Comparison of ENCODE assay signal across 25 mouse cellular contexts in genomic region chr6:59103936-59104335, GRCm38 (mm10).
A peak's percentile ranks its signal among the peaks of the same experiment; 100 is the strongest.
DNase-seq lines count a peak whose midpoint lies in the region; ATAC-seq and TF ChIP-seq lines count a peak whose summit lies in the region.
"Had no signal": no experiment of that assay in that cellular context is flagged by ENCODE, and none has a peak within 500 bp of the region (broad histone marks: within the 10 kb centered on the region; RNA-seq: fewer than 3 reads in every experiment).

No protein-coding gene starts in this region.

- no peaks in the 10 kb centered on the region for H3K27me3 ChIP-seq in midbrain, embryonic 14.5 days (ENCODE audit: control insufficient read depth, insufficient read depth, low read length)
- no peaks in the 10 kb centered on the region for H3K27me3 ChIP-seq in midbrain, embryonic 15.5 days (replicated peaks)
- H3K27me3 ChIP-seq in forebrain, embryonic 15.5 days, result no peaks in the 10 kb centered on the region
- no peaks in the 10 kb centered on the region for H3K27me3 ChIP-seq in hindbrain, postnatal 0 days (ENCODE audit: insufficient read depth, low read length)
- H3K27me3 ChIP-seq: heart, embryonic 12.5 days; heart, embryonic 15.5 days; hindbrain, embryonic 13.5 days had no signal

- ATAC-seq in midbrain, embryonic 14.5 days (ENCODE audit: low FRiP score, low TSS enrichment), result no peak
- ATAC-seq in midbrain, embryonic 15.5 days (replicated peaks), result no peak
- ATAC-seq in forebrain, embryonic 15.5 days (replicated peaks), result no peak
- ATAC-seq in hindbrain, postnatal 0 days, result no peak
- ATAC-seq: activated CD4-positive, CD25-positive, alpha-beta regulatory T cell, adult 4 months; CD4-positive, CD25-positive, alpha-beta regulatory T cell, adult 4 months; forebrain, embryonic 14.5 days; hindbrain, embryonic 16.5 days; inflammation-experienced regulatory T-cells, adult 6 months; intestine, embryonic 16.5 days had no signal

- DNase-seq in midbrain, embryonic 14.5 days, result peak; percentile 19
- peak; percentile 83 for DNase-seq in fat pad, adult 2 months (ENCODE audit: extremely low read depth, low read depth, low spot score)
- peak; percentile 38 for DNase-seq in retina, embryonic 14.5 days (ENCODE audit: low spot score)
- no peak for DNase-seq in hindbrain, postnatal 0 days (ENCODE audit: low spot score)
- DNase-seq: adrenal gland, adult 8-10 months; adrenal gland, postnatal 25 days; cerebellum, adult 18-20 months; cerebellum, adult 9-10 months; cerebellum, postnatal 14 days; gastrocnemius, postnatal 14 days; heart, adult 18-20 months; heart, postnatal 10 days; heart, postnatal 36 days had no signal

- H3K4me2 ChIP-seq in midbrain, embryonic 14.5 days (ENCODE audit: low read length), result no peak overlapping the region
- H3K4me2 ChIP-seq in midbrain, embryonic 15.5 days, result no peak overlapping the region
- H3K4me2 ChIP-seq in forebrain, embryonic 15.5 days (replicated peaks), result no peak overlapping the region
- no peak overlapping the region for H3K4me2 ChIP-seq in hindbrain, postnatal 0 days (ENCODE audit: low read depth, low read length)
- H3K4me2 ChIP-seq: heart, embryonic 12.5 days; heart, embryonic 15.5 days; hindbrain, embryonic 13.5 days had no signal

- no peaks in the 10 kb centered on the region for H3K4me1 ChIP-seq in midbrain, embryonic 14.5 days (ENCODE audit: control insufficient read depth, insufficient read depth, low read length)
- H3K4me1 ChIP-seq in midbrain, embryonic 15.5 days, result no peaks in the 10 kb centered on the region
- no peaks in the 10 kb centered on the region for H3K4me1 ChIP-seq in forebrain, embryonic 15.5 days
- no peaks in the 10 kb centered on the region for H3K4me1 ChIP-seq in hindbrain, postnatal 0 days (ENCODE audit: insufficient read depth, low read length)
- H3K4me1 ChIP-seq: heart, embryonic 12.5 days; heart, embryonic 15.5 days; hindbrain, embryonic 13.5 days had no signal

- no peak overlapping the region for H3K4me3 ChIP-seq in midbrain, embryonic 14.5 days (replicated peaks; ENCODE audit: low read depth, low read length)
- no peak overlapping the region for H3K4me3 ChIP-seq in midbrain, embryonic 15.5 days
- no peak overlapping the region for H3K4me3 ChIP-seq in forebrain, embryonic 15.5 days
- H3K4me3 ChIP-seq in hindbrain, postnatal 0 days (ENCODE audit: low read length), result no peak overlapping the region
- H3K4me3 ChIP-seq: heart, embryonic 12.5 days; heart, embryonic 15.5 days; hindbrain, embryonic 10.5 days; hindbrain, embryonic 13.5 days had no signal

- TF ChIP-seq CTCF in hindbrain, postnatal 0 days (IDR thresholded peaks at IDR 0.05; ENCODE audit: low read depth), result no peak

- no peaks in the 10 kb centered on the region for H3K9me3 ChIP-seq in midbrain, embryonic 14.5 days (ENCODE audit: control insufficient read depth, low read length)
- H3K9me3 ChIP-seq in midbrain, embryonic 15.5 days, result no peaks in the 10 kb centered on the region
- no peaks in the 10 kb centered on the region for H3K9me3 ChIP-seq in forebrain, embryonic 15.5 days
- H3K9me3 ChIP-seq in hindbrain, postnatal 0 days (ENCODE audit: low read length), result no peaks in the 10 kb centered on the region
- H3K9me3 ChIP-seq: heart, embryonic 12.5 days; heart, embryonic 15.5 days; hindbrain, embryonic 10.5 days; hindbrain, embryonic 13.5 days had no signal

- no peaks in the 10 kb centered on the region for H3K36me3 ChIP-seq in midbrain, embryonic 14.5 days (ENCODE audit: control insufficient read depth, insufficient read depth, low read length)
- no peaks in the 10 kb centered on the region for H3K36me3 ChIP-seq in midbrain, embryonic 15.5 days (replicated peaks)
- H3K36me3 ChIP-seq in forebrain, embryonic 15.5 days, result no peaks in the 10 kb centered on the region
- no peaks in the 10 kb centered on the region for H3K36me3 ChIP-seq in hindbrain, postnatal 0 days (ENCODE audit: insufficient read depth, low read length)
- H3K36me3 ChIP-seq: heart, embryonic 12.5 days; heart, embryonic 15.5 days; hindbrain, embryonic 10.5 days; hindbrain, embryonic 13.5 days had no signal

- 30% methylated on average over 2 of the region's 2 CpGs for WGBS in midbrain, embryonic 14.5 days
- WGBS in midbrain, embryonic 15.5 days, result 52% methylated on average over 2 of the region's 2 CpGs
- WGBS in forebrain, embryonic 15.5 days, result 54% methylated on average over 2 of the region's 2 CpGs
- WGBS in hindbrain, postnatal 0 days, result 57% methylated on average over 2 of the region's 2 CpGs

- no peak overlapping the region for H3K9ac ChIP-seq in midbrain, embryonic 14.5 days (replicated peaks; ENCODE audit: low read length)
- no peak overlapping the region for H3K9ac ChIP-seq in midbrain, embryonic 15.5 days
- H3K9ac ChIP-seq in forebrain, embryonic 15.5 days (replicated peaks), result no peak overlapping the region
- no peak overlapping the region for H3K9ac ChIP-seq in hindbrain, postnatal 0 days (replicated peaks; ENCODE audit: low read length)
- H3K9ac ChIP-seq: heart, embryonic 12.5 days; heart, embryonic 15.5 days; hindbrain, embryonic 13.5 days had no signal

- H3K27ac ChIP-seq in midbrain, embryonic 14.5 days (replicated peaks; ENCODE audit: low read depth, low read length), result no peak overlapping the region
- H3K27ac ChIP-seq in midbrain, embryonic 15.5 days, result no peak overlapping the region
- no peak overlapping the region for H3K27ac ChIP-seq in forebrain, embryonic 15.5 days (replicated peaks)
- H3K27ac ChIP-seq in hindbrain, postnatal 0 days, result no peak overlapping the region
- H3K27ac ChIP-seq: heart, embryonic 15.5 days; hindbrain, embryonic 10.5 days; hindbrain, embryonic 13.5 days had no signal
